Mouse (Mus musculus): Measurements from ENCODE around the gene Fdxr. TPM values are rescaled to one million over a fixed set of nuclear protein-coding genes. Genes with fewer than 3 reads are reported as not detected.

Gene Fdxr
- polyA plus RNA-seq, 1 experiment from 2014 or later, result 11.5 TPM

GRCm38 (mm10) chr11:115270148-115270861 lies 6.5 kb downstream of the Fdxr start:
- H3K4me2 ChIP-seq (replicated peaks; ENCODE audit: low read depth, low read length), result no peak overlapping the region
- H3K36me3 ChIP-seq (ENCODE audit: control insufficient read depth, insufficient read depth, low read length), result no peaks in the 10 kb centered on the region; the same call in 1 of the 2 replicates
- H3K27me3 ChIP-seq (ENCODE audit: control insufficient read depth, insufficient read depth, low read length), result peaks cover 31% of the 10 kb centered on the region
- WGBS, result 25% methylated on average over 19 of the region's 19 CpGs
- H3K4me1 ChIP-seq (ENCODE audit: control insufficient read depth, insufficient read depth, low read length), result peaks cover 7% of the 10 kb centered on the region; the same call in 1 of the 2 replicates
- H3K9ac ChIP-seq (replicated peaks; ENCODE audit: low read depth, low read length), result no peak overlapping the region
- no peak overlapping the region for H3K4me3 ChIP-seq (ENCODE audit: low read depth, low read length)
- no peak overlapping the region for H3K27ac ChIP-seq (ENCODE audit: low read length)
- H3K9me3 ChIP-seq (ENCODE audit: control insufficient read depth, low read depth, low read length), result no peaks in the 10 kb centered on the region
- 0 out of 2 replicates have a peak, but pooled peaks have one; percentile 5 for ATAC-seq (ENCODE audit: insufficient number of reproducible peaks, insufficient read depth, low FRiP score, low read depth)

GRCm38 (mm10) chr11:115269330-115270066 lies 7.4 kb downstream of the Fdxr start:
- no peak for ATAC-seq (ENCODE audit: insufficient number of reproducible peaks, insufficient read depth, low FRiP score, low read depth)
- Histone ChIP-seq H3K36me3 (ENCODE audit: control insufficient read depth, insufficient read depth, low read length) (no peaks in the 10 kb centered on the region; the same call in 1 of the 2 replicates), H3K4me1 (ENCODE audit: control insufficient read depth, insufficient read depth, low read length) (peaks cover 7% of the 10 kb centered on the region; the same call in 1 of the 2 replicates), H3K27me3 (ENCODE audit: control insufficient read depth, insufficient read depth, low read length) (peaks cover 39% of the 10 kb centered on the region), H3K4me3 (ENCODE audit: low read depth, low read length) (no peak overlapping the region), H3K9me3 (ENCODE audit: control insufficient read depth, low read depth, low read length) (no peaks in the 10 kb centered on the region), H3K4me2 (replicated peaks; ENCODE audit: low read depth, low read length) (no peak overlapping the region), H3K27ac (ENCODE audit: low read length) (no peak overlapping the region), H3K9ac (replicated peaks; ENCODE audit: low read depth, low read length) (no peak overlapping the region)
- WGBS, result 91% methylated on average over 27 of the region's 27 CpGs

- no peak overlapping the region for H3K4me2 ChIP-seq (replicated peaks; ENCODE audit: low read depth, low read length)
- no peak overlapping the region for H3K27ac ChIP-seq (ENCODE audit: low read length)
- WGBS, result 64% methylated on average over 11 of the region's 11 CpGs
- no peak overlapping the region for H3K4me3 ChIP-seq (ENCODE audit: low read depth, low read length)
- no peak overlapping the region for H3K9ac ChIP-seq (replicated peaks; ENCODE audit: low read depth, low read length)
- H3K4me1 ChIP-seq (ENCODE audit: control insufficient read depth, insufficient read depth, low read length), result peaks cover 7% of the 10 kb centered on the region; the same call in 1 of the 2 replicates
- H3K9me3 ChIP-seq (ENCODE audit: control insufficient read depth, low read depth, low read length), result no peaks in the 10 kb centered on the region
- no peaks in the 10 kb centered on the region; the same call in 1 of the 2 replicates for H3K36me3 ChIP-seq (ENCODE audit: control insufficient read depth, insufficient read depth, low read length)
- ATAC-seq (ENCODE audit: insufficient number of reproducible peaks, insufficient read depth, low FRiP score, low read depth), result no peak
- peaks cover 45% of the 10 kb centered on the region for H3K27me3 ChIP-seq (ENCODE audit: control insufficient read depth, insufficient read depth, low read length)
Observed at GRCm38 (mm10) chr11:115267958-115268357, 8.9 kb downstream of the Fdxr start.

GRCm38 (mm10) chr11:115267061-115267883 lies 9.6 kb downstream of the Fdxr start, which contains the start of gene Grin2c:
Gene Grin2c, minus strand, starts transcription at chr11:115267243.
- peaks cover 50% of the 10 kb centered on the region for H3K27me3 ChIP-seq (ENCODE audit: control insufficient read depth, insufficient read depth, low read length)
- no peak within 1 kb of the TSS for H3K9ac ChIP-seq (replicated peaks; ENCODE audit: low read depth, low read length)
- WGBS, result 6% methylated on average over 45 of the region's 50 CpGs
- no peak for ATAC-seq (ENCODE audit: insufficient number of reproducible peaks, insufficient read depth, low FRiP score, low read depth)
- H3K27ac ChIP-seq (ENCODE audit: low read length), result no peak within 1 kb of the TSS
- no peaks in the 10 kb centered on the region for H3K9me3 ChIP-seq (ENCODE audit: control insufficient read depth, low read depth, low read length)
- no peaks in the 10 kb centered on the region; the same call in 1 of the 2 replicates for H3K36me3 ChIP-seq (ENCODE audit: control insufficient read depth, insufficient read depth, low read length)
- peak within 1 kb of the TSS; percentile 59 for H3K4me2 ChIP-seq (replicated peaks; ENCODE audit: low read depth, low read length)
- peaks cover 7% of the 10 kb centered on the region; the same call in 1 of the 2 replicates for H3K4me1 ChIP-seq (ENCODE audit: control insufficient read depth, insufficient read depth, low read length)
- H3K4me3 ChIP-seq (ENCODE audit: low read depth, low read length), result peak within 1 kb of the TSS; percentile 32

- H3K9ac ChIP-seq (replicated peaks; ENCODE audit: low read depth, low read length), result no peak overlapping the region
- ATAC-seq (ENCODE audit: insufficient number of reproducible peaks, insufficient read depth, low FRiP score, low read depth), result no peak
Observed at GRCm38 (mm10) chr11:115266400-115266778, 10.5 kb downstream of the Fdxr start.

GRCm38 (mm10) chr11:115265771-115266399 lies 11.0 kb downstream of the Fdxr start:
- no peak overlapping the region for H3K27ac ChIP-seq (ENCODE audit: low read length)
- no peak overlapping the region for H3K4me3 ChIP-seq (ENCODE audit: low read depth, low read length)
- H3K9ac ChIP-seq (replicated peaks; ENCODE audit: low read depth, low read length), result no peak overlapping the region
- ATAC-seq (ENCODE audit: insufficient number of reproducible peaks, insufficient read depth, low FRiP score, low read depth), result no peak
- no peak overlapping the region for H3K4me2 ChIP-seq (replicated peaks; ENCODE audit: low read depth, low read length)
- no peaks in the 10 kb centered on the region for H3K9me3 ChIP-seq (ENCODE audit: control insufficient read depth, low read depth, low read length)
- H3K27me3 ChIP-seq (ENCODE audit: control insufficient read depth, insufficient read depth, low read length), result peaks cover 58% of the 10 kb centered on the region
- WGBS, result 4% methylated on average over 20 of the region's 20 CpGs
- H3K36me3 ChIP-seq (ENCODE audit: control insufficient read depth, insufficient read depth, low read length), result no peaks in the 10 kb centered on the region; the same call in 1 of the 2 replicates
- H3K4me1 ChIP-seq (ENCODE audit: control insufficient read depth, insufficient read depth, low read length), result peaks cover 7% of the 10 kb centered on the region; the same call in 1 of the 2 replicates

More at GRCm38 (mm10) chr11:115266400-115266778, 10.5 kb downstream of the Fdxr start:
- Histone ChIP-seq H3K9me3 (ENCODE audit: control insufficient read depth, low read depth, low read length) (no peaks in the 10 kb centered on the region), H3K36me3 (ENCODE audit: control insufficient read depth, insufficient read depth, low read length) (no peaks in the 10 kb centered on the region; the same call in 1 of the 2 replicates), H3K27ac (ENCODE audit: low read length) (no peak overlapping the region), H3K4me3 (ENCODE audit: low read depth, low read length) (peak overlapping the region; percentile 32), H3K4me2 (replicated peaks; ENCODE audit: low read depth, low read length) (peak overlapping the region; percentile 59), H3K27me3 (ENCODE audit: control insufficient read depth, insufficient read depth, low read length) (peaks cover 58% of the 10 kb centered on the region), H3K4me1 (ENCODE audit: control insufficient read depth, insufficient read depth, low read length) (peaks cover 7% of the 10 kb centered on the region; the same call in 1 of the 2 replicates)
- 4% methylated on average over 22 of the region's 22 CpGs for WGBS

- Histone ChIP-seq H3K27me3 (ENCODE audit: control insufficient read depth, insufficient read depth, low read length) (peaks cover 58% of the 10 kb centered on the region), H3K27ac (ENCODE audit: low read length) (no peak overlapping the region), H3K4me3 (ENCODE audit: low read depth, low read length) (no peak overlapping the region), H3K4me2 (replicated peaks; ENCODE audit: low read depth, low read length) (peak overlapping the region; percentile 35), H3K9me3 (ENCODE audit: control insufficient read depth, low read depth, low read length) (no peaks in the 10 kb centered on the region), H3K36me3 (ENCODE audit: control insufficient read depth, insufficient read depth, low read length) (no peaks in the 10 kb centered on the region; the same call in 1 of the 2 replicates), H3K4me1 (ENCODE audit: control insufficient read depth, insufficient read depth, low read length) (peaks cover 5% of the 10 kb centered on the region; the same call in 1 of the 2 replicates), H3K9ac (replicated peaks; ENCODE audit: low read depth, low read length) (no peak overlapping the region)
- WGBS, result 7% methylated on average over 39 of the region's 39 CpGs
- ATAC-seq (ENCODE audit: insufficient number of reproducible peaks, insufficient read depth, low FRiP score, low read depth), result no peak
Observed at GRCm38 (mm10) chr11:115264862-115265668, 11.8 kb downstream of the Fdxr start.
